Mouse (Mus musculus): ENCODE results near the gene Cnga1.

The Cnga1 gene

DNA sequence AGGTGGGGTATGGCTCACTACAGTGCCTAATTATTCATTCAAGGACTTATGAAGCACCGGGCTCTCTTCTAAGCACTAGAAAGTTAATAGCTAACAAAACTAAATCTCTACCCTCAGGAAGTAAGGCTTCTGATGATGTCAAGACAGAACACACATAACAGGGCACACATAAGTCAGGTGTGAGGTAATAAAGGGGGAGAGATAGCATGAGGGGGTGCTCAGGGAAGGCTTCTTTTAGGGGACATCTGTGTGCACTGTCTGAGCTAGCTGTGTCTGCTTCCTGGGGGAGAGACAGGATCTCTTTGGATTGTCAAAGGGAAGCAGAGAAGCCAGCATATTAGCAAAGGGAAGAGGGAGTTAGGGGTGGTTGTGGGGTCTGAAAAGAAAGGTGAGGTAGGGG is at the start of gene Cnga1:
Gene Cnga1, minus strand, starts transcription at position 101 of the 400 bp plus-strand sequence.
- DNase-seq, result no peak

DNA sequence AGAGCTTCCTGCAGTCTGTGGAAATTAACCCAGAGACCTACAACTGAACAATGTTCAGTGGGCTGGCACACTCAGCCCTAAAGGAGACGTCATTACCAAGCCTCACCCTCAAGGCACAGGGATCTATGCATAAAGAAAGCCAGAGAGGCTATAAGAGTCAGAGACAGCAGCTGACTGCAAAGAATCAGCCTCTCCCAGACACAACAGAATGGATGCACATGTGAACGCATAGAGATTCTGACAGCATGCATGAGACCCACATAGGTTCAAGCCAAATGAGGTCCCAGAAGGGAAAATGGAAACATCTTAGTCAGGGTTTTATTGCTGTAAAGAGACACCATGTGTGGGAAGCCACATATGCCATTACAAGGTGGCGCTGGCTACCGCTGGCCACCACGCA is 46.4 kb upstream of the Cnga1 start:
- no peak for DNase-seq

DNA sequence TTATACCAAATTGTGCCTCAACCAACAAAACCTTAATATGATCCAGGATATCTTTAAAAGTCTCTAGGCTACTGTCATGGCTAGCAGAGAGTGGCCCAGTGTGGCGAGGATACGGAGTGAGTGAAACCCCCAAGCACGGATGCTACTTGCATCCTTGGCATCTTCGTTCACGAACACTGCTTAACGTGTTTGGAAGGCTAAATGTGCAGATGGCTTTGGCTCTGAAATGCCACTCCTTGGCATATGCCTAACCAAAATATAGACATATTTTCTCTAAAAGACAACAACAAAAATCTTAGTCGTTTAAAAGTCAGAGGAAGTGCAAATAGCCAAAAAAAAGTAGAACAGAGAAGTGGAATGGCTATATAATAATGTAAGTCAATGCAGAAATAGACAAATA is 45.5 kb upstream of the Cnga1 start:
- DNase-seq, result no peak

DNA sequence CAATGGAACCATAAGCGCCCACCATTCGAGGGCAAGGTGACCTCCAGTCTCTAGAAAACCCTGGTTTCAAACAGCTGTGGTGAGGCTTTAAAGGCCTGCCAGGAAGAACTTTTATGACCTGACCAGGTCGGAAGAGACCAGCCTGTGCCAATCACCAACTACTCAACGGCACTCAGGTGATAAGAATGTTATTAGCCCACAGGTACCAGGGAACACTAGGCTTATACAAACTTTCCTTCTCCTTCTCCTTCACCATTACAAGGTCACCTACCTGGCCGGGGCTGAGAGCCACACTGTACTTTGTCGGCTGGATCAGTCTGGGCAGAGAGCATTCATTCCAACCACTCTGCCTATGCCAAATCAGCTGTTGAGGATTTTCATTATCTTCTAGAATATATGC is 37.4 kb upstream of the Cnga1 start:
- DNase-seq, result no peak

DNA sequence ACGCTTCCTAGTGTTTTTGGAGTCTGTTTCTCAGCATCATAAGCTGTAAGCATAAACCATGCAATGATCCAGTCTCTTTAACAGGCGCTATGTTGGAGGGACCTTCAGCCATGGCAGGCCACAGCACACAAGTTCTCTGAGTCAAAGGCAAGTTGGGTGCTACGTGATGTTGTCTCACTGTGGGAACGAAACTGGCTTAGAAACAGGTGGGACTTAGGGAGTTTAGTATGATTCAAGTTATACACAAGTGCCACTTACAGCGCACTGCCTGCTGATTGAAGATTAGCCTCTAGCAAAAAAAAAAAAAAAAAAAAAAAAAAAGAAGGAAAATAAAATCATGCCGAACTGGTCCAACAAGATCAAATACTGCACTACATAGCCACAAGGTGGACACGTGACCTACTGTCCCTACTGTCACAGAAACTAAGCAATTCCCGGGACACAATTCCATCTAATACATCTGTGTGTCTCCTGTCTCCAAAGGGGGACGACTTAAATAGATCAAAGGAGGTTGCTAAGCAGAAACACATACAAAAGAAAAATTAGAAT is 31.0 kb upstream of the Cnga1 start:
- no peak for DNase-seq

DNA sequence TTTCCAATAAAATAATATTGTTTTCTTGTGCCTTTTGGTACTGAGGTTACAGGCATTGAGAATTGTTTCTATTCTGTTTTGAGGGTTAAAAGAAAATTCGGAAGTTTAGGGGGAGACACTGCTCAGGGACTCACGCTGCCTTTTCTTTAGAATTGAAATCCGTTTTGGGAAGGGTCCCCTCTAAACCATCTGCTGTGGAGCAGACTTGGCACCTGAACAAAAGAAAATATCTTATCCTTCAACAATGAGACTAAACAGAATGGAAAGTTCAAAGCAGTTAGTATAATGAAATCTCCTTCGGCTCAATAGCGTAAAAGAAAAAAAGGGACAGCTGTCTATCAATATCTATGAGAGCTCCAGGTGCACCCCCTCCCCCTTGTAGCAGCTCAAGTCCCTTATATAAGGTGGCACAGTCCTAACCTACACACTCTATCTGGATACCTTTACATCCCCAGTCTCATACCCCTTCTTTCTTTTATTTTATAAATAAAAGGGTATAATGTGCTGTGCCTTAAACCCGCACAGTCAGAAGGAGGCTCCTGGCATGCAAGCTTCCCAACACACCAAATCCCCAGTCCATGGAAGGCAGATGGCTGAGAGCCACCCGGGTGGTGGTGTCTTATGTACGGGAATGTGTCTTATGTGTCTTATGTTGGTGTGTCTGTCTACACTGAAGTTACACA is 27.1 kb upstream of the Cnga1 start:
- peak; percentile 13 for DNase-seq

DNA sequence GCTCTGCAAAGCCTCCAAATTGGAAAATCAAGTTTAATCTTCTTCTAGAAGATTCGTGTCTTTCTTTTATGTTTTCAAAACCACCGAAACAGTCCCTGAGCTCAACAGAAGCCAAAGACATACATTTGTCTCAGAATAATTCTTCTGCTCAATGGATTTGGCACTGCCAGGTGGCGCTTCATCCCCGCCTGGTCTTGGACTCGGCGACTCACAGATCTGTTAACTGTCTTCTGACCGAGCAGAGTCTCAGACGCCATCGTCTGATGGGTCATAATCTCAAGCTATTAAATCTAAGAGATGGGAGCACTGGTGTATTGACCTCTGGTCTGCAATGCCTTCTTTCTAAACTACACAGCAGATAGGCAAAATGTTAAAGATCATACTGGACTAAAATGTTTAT is 24.3 kb upstream of the Cnga1 start:
- DNase-seq, result no peak

DNA sequence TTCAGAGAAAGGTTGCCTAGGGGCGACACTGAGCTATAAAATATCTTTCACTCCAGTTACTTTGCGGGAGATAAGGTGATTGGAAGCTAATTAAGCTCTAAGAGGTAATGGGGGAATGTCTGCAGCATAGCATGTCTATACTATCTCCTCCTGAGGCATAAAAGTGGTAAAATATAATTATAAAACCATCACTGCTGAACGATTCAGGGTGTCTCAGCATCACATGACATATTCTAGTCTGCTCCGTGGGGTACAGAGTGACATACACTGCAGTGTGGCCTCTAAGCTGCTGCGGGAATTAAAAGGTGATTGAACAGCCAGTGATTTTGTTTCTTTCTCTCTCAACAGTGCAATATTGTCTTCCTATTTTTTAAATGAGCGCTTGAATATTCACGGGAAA is 22.4 kb upstream of the Cnga1 start:
- DNase-seq, result no peak

DNA sequence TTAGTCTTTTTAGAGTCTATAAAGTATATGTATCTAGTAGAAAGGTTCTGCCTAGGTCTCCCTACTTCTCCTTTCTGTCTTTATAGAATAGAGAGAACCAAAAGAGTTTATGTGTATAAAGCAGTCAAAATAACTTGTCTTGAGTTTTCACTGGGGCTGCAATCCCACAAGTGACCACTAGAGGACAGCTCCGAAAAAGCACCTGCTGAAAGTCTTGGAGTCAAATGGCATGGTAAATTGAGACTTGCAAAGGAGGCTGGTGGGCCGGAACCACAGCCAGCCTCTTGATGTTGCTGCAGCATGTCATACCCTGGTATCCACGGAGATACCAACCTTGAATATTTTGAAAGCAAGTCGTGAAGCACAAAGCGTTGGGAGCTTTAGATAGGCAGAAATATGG is 21.2 kb upstream of the Cnga1 start:
- DNase-seq, result peak; percentile 56

DNA sequence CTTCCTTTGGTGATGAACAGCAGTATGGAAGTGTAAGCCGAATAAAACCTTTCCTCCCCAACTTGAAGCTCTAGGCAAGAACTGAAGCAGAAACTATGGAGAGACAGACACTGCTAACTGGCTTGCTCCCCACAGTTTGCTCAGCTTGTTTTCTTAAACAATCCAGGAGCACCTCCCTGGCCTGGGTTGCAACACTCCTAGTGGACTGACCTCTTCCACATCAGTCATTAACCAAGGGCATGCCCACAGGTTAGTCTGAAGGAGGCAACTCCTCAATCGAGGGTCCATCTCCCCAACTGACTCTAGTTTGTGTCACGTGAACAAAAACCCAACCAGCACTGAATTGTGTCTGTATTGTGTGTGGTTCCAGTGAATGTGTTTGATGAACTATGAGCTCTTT is 20.8 kb upstream of the Cnga1 start:
- DNase-seq, result no peak

DNA sequence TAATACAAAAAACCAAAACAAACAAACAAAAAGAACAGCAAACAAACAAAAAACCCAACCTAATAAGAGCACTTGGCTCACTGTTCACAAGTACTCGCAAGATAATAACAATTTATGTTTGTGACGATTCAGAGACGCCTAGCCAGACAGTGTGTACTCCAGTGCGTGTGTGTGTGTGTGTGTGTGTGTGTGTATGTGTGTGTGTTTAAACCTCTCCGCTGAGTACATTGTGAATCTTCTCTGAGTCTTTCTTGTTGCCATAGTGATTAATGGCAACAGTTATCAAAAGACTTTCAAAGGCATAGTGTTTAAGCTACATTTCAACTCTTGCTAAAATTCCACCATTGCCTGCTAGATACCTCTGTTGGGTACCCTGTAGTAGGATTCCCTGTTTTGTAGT is 20.1 kb upstream of the Cnga1 start:
- DNase-seq, result no peak

DNA sequence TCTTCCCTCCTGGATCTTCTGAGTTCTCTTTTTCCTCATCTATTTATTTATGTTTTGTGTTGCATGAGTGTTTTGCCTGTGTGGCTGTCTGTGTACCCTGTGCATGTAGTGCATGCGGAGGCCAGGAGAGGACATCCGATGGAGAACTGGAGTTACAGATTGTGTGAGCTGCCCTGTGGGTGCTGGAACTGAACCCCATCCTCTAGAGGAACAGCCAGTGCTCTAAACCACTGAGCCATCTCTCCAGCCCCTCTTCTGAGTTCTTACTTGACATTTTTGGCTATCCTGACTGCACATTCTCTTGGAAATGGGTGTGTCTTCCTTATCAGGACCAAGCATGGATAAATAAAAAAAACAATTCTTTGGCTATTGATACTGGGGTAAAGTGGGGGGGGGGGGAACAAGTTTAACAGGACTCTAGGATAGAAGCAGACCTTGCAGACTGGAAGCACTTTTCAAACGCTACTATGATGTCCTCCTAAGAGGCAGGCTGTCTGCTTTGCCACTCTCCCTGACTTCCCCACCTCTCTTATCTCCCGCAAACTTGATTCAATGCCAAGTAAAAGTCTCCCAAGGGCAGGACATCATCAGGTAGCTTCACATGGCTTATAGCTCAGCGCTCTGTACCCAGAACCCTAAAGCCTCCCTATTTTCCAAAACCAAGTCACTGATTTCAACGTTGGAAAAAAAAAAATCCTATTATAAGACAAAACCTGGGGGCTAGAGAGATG is 17.1 kb upstream of the Cnga1 start:
- no peak for DNase-seq

DNA sequence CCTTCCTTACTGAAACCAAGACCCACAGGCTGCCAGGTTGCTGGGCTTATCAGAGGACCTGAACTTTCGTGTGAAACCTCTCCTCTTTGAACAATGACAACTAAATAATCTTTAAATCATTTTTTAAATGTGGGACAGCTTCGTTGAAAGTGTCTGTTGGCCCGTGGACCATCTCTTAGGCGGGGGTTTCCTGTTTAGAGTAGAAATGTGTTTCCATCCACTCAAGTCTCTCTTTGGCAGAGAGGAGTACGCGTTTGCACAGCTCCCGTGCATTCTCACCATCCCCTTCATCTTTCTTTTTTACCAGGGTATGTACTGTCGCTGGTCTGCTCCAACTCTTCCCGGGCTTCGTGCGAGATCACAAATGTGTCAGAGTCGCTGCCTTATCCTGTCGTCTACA is 14.3 kb upstream of the Cnga1 start:
- DNase-seq, result no peak

DNA sequence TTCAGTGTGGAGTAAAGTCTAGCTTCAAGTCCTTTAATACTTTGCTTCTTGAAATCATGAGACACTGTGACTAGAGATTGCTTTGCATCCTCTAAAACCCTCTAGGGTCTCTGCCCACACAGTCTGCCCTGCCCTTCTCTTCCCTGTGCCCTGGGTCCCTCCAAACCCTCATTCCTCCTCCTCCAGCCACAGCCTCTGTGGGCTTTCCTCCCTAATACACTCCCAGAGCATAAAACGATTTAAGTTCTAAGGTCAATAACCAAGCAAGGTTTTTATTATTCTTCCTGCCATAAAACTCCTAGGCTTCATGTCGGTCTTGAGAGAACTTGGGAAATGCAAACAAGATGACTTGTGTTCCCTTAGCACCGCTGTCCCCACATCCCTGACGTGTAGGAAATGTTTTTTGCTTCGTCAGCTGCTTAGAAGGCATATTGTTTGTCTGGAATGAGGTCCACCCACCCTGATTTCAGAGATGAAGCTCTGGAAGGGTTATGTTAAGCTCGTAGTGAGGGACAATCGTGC is 12.3 kb upstream of the Cnga1 start:
- no peak for DNase-seq

DNA sequence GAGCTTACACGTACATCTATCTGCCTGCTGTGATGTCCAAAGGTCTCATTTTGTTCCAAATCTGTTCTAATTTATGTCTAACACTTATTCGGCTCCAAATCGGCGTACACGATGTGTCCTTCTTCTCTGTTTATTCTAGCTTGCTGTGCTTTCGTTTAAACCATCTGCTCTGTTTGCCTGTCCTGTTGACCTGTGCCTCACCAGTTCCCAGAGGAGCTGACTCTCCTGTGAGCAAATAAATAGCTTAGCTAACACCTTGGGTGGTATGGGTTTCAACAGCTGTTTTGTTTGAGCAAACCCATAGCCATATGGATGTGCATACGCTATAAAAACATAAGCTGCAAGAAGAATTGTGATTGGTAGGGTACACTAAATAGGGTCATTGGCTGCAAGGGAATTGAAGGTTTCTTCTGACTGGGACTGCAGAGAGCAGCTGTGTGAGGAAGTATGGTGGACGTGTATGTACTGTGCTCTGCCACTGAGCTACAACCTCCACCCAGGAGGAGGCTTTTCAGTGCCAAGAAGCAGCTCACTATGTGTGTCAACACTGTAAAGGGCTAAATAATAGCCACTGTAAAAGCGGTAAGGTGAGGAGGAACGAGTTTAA is 9.1 kb upstream of the Cnga1 start:
- DNase-seq, result no peak

DNA sequence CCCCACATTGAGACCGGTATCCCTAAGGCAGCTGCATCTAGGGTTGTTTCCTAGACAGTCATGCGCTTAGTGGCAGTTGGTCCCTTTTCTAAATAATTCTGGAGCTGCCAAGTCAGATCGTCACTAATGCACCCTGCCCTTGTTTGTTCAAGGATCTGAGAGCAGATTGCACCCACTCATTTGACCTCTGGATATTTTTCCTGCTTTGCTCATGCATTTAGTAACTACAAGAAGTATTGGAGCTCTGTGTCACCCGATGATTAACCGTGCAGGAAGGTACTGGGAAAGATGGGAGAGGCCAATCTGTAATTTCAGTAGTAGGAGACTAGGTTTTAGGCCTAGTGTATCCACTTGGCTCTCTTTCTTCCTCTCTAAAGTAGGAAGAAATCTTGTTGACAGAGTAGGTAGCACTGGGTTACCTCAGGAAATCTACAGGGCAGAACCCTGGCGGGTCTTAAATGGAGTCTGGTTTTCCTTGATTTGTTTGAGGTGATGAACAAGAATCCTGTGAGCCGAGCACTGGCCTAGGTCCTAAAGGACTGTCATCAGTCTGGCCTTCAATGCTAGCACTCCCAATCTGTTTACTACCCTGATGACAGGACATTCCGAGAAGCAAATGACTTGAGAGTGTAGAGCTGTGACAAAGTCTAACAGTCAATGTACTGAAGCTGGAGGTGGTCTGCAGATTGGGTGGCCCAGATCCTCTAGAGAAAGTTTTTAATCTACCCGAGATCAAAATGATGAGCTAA is 5.1 kb upstream of the Cnga1 start:
- no peak for DNase-seq

DNA sequence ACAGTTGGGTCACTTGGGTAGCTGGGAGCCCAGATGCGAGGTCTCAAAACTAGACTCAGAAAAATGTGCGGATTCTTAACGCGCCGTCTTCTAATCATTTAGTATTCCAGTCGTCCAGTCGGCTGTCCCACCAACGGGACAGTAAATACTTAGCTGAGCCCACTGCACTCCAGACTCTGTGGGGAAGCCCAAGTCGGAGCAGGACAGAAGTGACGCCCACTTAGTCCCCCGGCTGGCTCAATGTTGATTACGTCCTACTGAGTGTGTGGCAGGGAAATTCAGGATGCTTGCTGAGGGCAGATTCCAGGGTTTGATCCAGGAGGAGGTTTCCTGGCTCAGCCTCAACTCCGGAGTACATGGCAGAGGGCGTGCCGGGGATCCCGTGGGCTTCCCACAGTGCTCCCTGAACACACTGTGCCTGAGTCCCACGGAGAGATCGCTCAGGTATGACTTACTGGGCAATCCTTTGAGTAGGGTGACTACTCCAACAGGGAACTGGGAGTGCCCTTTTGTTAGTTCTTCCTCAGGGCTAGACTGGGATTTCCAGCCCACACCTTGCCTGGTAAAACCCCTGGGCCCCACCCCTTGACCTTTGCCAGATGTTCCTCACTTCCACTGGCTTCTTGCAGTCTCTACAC is 4.0 kb upstream of the Cnga1 start:
- no peak for DNase-seq

DNA sequence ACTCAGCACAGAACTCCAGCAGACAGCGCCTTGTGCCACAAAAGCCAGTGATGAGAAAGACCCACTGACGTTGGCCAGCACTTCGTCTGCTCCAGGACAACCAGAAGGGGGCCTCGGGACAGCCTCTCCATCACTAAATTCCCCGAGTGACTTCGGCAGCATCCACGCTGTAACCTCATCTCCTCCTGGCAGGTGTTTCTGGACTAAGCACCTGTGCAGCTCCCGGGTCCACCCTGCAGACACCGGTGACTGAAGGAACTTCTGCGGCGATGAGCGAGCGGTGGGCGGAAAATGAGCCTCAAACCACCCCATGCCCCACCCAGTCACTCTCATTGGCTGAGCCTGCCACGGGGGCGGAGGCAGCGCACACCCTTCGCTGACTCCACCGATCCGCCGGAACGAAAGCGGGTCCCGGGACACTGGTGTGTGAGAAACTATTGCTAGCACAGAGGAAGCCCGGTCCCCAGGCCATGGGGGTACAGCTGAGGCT is 3.4 kb upstream of the Cnga1 start, which contains the start of gene Nipal1:
Gene Nipal1, plus strand, starts transcription at position 378 of the 490 bp plus-strand sequence.
- peak; percentile 29 for DNase-seq

DNA sequence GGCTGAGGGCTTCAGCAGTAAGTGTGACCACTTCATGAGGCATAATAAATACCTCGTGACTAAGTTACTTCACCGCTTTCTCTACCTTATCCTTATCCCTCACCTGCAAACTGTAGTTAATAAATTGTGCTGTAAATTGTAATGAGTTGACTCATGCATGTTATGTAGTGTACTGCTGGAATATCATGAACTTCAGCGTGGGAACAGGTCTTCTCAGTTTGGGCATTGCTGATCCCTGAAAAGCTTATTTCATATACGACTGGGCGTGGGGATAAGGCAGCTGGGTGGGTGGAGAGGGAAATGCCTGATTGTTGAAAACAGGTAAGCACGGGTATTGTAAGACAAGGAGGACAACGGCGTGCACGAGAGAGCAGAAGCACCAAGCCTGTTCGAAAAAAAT is 2.9 kb upstream of the Cnga1 start:
- DNase-seq, result no peak

DNA sequence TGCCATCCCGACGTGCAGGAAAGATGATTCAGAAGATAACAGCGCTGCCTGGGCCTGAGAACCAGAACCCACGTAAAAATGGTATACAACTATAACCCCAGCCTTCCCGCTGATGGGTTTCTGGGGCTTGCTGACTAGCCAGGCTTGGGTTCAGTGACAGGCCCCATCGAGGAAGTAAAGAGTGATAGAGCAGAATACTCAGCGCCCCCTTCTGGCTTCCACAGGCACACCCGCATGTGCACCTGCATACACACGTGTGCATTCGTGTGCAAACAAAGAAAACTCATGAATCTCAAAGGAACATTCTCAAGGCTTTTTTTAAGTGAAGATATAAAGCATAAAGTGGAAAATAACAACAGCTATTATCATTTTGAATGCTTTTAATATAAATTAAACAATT is 2.1 kb upstream of the Cnga1 start:
- no peak for DNase-seq

DNA sequence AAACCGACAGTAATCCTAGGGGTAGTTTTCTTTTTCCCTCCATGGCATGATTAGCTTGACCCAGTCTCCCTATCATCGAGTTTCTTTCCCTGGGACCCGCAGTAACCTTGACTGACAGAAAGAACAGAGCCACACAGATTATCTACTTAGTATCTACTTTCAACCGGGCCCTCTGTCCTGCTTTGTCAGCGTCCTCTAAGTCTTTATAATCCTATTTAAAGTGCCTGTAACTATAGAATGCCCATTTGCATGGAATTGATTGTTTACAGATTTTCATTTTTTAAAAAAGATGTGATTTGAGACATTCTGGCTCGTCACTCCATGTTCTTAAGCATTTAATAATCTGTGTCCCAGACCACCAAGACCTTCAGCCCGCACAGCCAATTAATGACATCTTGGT is 420 bp downstream of the Cnga1 start:
- DNase-seq, result no peak

DNA sequence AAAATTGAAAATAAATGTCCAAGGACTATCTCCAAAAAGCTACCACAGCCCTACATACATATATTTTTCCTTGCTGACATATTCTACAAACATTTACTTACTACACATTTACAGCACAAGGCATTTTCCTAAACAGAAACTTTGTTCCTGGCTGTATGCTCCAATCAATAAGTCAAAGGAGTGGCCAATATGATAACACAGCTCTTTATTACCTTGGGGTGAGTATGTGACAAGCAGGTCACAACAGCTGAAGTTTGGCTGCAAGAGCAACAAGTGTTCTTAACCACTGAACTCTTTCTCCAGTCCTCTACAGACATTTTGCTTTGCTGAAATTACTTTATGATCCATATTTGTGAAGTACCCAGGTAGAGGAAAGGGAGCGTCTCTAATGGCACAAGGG is 4.0 kb downstream of the Cnga1 start:
- DNase-seq, result no peak
